ENCODE assay signal across 11 mouse cellular contexts in genomic region chr5:31967526-31967925, GRCm38 (mm10).
DNase-seq lines count a peak whose midpoint lies in the region; ATAC-seq and TF ChIP-seq lines count a peak whose summit lies in the region.
"Had no signal": no experiment of that assay in that cellular context is flagged by ENCODE, and none has a peak within 500 bp of the region (broad histone marks: within the 10 kb centered on the region; RNA-seq: fewer than 3 reads in every experiment).

No protein-coding gene starts in this region.

- ATAC-seq in hindbrain, postnatal 0 days: no peak
- no peak for ATAC-seq in hindbrain, embryonic 13.5 days (ENCODE audit: low FRiP score)
- ATAC-seq in liver, embryonic 15.5 days (ENCODE audit: insufficient read depth): no peak
- ATAC-seq in forebrain, embryonic 13.5 days: no peak
- ATAC-seq: activated CD4-positive, CD25-positive, alpha-beta regulatory T cell, adult 4 months; midbrain, embryonic 13.5 days had no signal

- H3K9me3 ChIP-seq in hindbrain, postnatal 0 days (ENCODE audit: low read length): no peaks in the 10 kb centered on the region
- no peaks in the 10 kb centered on the region for H3K9me3 ChIP-seq in hindbrain, embryonic 13.5 days
- H3K9me3 ChIP-seq in liver, embryonic 15.5 days (replicated peaks): no peaks in the 10 kb centered on the region
- H3K9me3 ChIP-seq in forebrain, embryonic 13.5 days (replicated peaks): no peaks in the 10 kb centered on the region
- H3K9me3 ChIP-seq: forebrain, embryonic 10.5 days; hindbrain, embryonic 15.5 days; midbrain, embryonic 13.5 days had no signal

- TF ChIP-seq CTCF in hindbrain, postnatal 0 days (IDR thresholded peaks at IDR 0.05; ENCODE audit: low read depth): no peak

- no peak overlapping the region for H3K4me2 ChIP-seq in hindbrain, postnatal 0 days (ENCODE audit: low read depth, low read length)
- no peak overlapping the region for H3K4me2 ChIP-seq in hindbrain, embryonic 13.5 days
- H3K4me2 ChIP-seq in liver, embryonic 15.5 days: no peak overlapping the region
- no peak overlapping the region for H3K4me2 ChIP-seq in forebrain, embryonic 13.5 days
- H3K4me2 ChIP-seq: hindbrain, embryonic 15.5 days; midbrain, embryonic 13.5 days had no signal

- no peak overlapping the region for H3K4me3 ChIP-seq in hindbrain, postnatal 0 days (ENCODE audit: low read length)
- no peak overlapping the region for H3K4me3 ChIP-seq in hindbrain, embryonic 13.5 days
- H3K4me3 ChIP-seq in liver, embryonic 15.5 days (replicated peaks): no peak overlapping the region
- no peak overlapping the region for H3K4me3 ChIP-seq in forebrain, embryonic 13.5 days
- H3K4me3 ChIP-seq: forebrain, embryonic 10.5 days; hindbrain, embryonic 15.5 days; midbrain, embryonic 13.5 days had no signal

- H3K9ac ChIP-seq in hindbrain, postnatal 0 days (replicated peaks; ENCODE audit: low read length): no peak overlapping the region
- no peak overlapping the region for H3K9ac ChIP-seq in hindbrain, embryonic 13.5 days
- H3K9ac ChIP-seq in liver, embryonic 15.5 days: no peak overlapping the region
- H3K9ac ChIP-seq in forebrain, embryonic 13.5 days: no peak overlapping the region
- H3K9ac ChIP-seq: hindbrain, embryonic 15.5 days; midbrain, embryonic 13.5 days had no signal

- H3K36me3 ChIP-seq in hindbrain, postnatal 0 days (ENCODE audit: insufficient read depth, low read length): no peaks in the 10 kb centered on the region
- no peaks in the 10 kb centered on the region for H3K36me3 ChIP-seq in hindbrain, embryonic 13.5 days
- H3K36me3 ChIP-seq in liver, embryonic 15.5 days (replicated peaks): no peaks in the 10 kb centered on the region
- H3K36me3 ChIP-seq in forebrain, embryonic 13.5 days (ENCODE audit: poor library complexity, severe bottlenecking): no peaks in the 10 kb centered on the region
- H3K36me3 ChIP-seq: forebrain, embryonic 10.5 days; hindbrain, embryonic 15.5 days; midbrain, embryonic 13.5 days had no signal

- no peaks in the 10 kb centered on the region for H3K4me1 ChIP-seq in hindbrain, postnatal 0 days (ENCODE audit: insufficient read depth, low read length)
- H3K4me1 ChIP-seq in hindbrain, embryonic 13.5 days (replicated peaks): no peaks in the 10 kb centered on the region
- H3K4me1 ChIP-seq in liver, embryonic 15.5 days (replicated peaks): 0 out of 2 replicates have a peak, but pooled peaks cover 4% of the 10 kb centered on the region
- H3K4me1 ChIP-seq in forebrain, embryonic 13.5 days: no peaks in the 10 kb centered on the region
- H3K4me1 ChIP-seq: forebrain, embryonic 10.5 days; hindbrain, embryonic 15.5 days; midbrain, embryonic 13.5 days had no signal

- 0 out of 2 replicates have a peak overlapping the region, but pooled peaks have one; percentile 11 for H3K27ac ChIP-seq in hindbrain, postnatal 0 days
- no peak overlapping the region for H3K27ac ChIP-seq in hindbrain, embryonic 13.5 days
- H3K27ac ChIP-seq in liver, embryonic 15.5 days (replicated peaks): peak overlapping the region; percentile 69
- H3K27ac ChIP-seq in forebrain, embryonic 13.5 days: no peak overlapping the region
- H3K27ac ChIP-seq: forebrain, embryonic 10.5 days; hindbrain, embryonic 15.5 days; midbrain, embryonic 13.5 days had no signal

- no peak for DNase-seq in hindbrain, postnatal 0 days (ENCODE audit: low spot score)
- peak; percentile 8 for DNase-seq in cerebellum, adult 11 months
- peak; percentile 56 to 58 for DNase-seq in cerebellum, postnatal 10 days
- DNase-seq in urinary bladder, postnatal 4 days (ENCODE audit: low spot score in 2 of 2): no peak

- 81% methylated on average over 4 of the region's 4 CpGs for WGBS in hindbrain, postnatal 0 days
- 91% methylated on average over 4 of the region's 4 CpGs for WGBS in hindbrain, embryonic 13.5 days
- WGBS in liver, embryonic 15.5 days (ENCODE audit: insufficient replicate concordance): 58% methylated on average over 4 of the region's 4 CpGs
- WGBS in forebrain, embryonic 13.5 days: 85% methylated on average over 4 of the region's 4 CpGs

- H3K27me3 ChIP-seq in hindbrain, postnatal 0 days (ENCODE audit: insufficient read depth, low read length): no peaks in the 10 kb centered on the region
- no peaks in the 10 kb centered on the region for H3K27me3 ChIP-seq in hindbrain, embryonic 13.5 days
- no peaks in the 10 kb centered on the region for H3K27me3 ChIP-seq in liver, embryonic 15.5 days
- no peaks in the 10 kb centered on the region for H3K27me3 ChIP-seq in forebrain, embryonic 13.5 days
- H3K27me3 ChIP-seq: hindbrain, embryonic 15.5 days; midbrain, embryonic 13.5 days had no signal

Comparison
In these comparisons a context has a peak if more than half of its experiments do, and no peak if none do; other contexts are left out.
1. H3K27ac ChIP-seq: peak in hindbrain, postnatal 0 days (single experiment) and liver, embryonic 15.5 days (single experiment); none in hindbrain, embryonic 13.5 days (single experiment) and forebrain, embryonic 13.5 days (single experiment).
2. DNase-seq: peak in cerebellum, adult 11 months (single experiment) and cerebellum, postnatal 10 days (2 of 2); none in hindbrain, postnatal 0 days (single experiment) and urinary bladder, postnatal 4 days (0 of 2).